12 mouse cellular contexts compared by ENCODE assay signal in genomic region chr5:111243447-111244040, GRCm38 (mm10).
A peak's percentile ranks its signal among the peaks of the same experiment; 100 is the strongest.
DNase-seq lines count a peak whose midpoint lies in the region; ATAC-seq lines count a peak whose summit lies in the region.
"Had no signal": no experiment of that assay in that cellular context is flagged by ENCODE, and none has a peak within 500 bp of the region (broad histone marks: within the 10 kb centered on the region; RNA-seq: fewer than 3 reads in every experiment).

No protein-coding gene starts in this region.

- 13% methylated on average over 14 of the region's 14 CpGs for WGBS in embryonic facial prominence, embryonic 11.5 days
- 22% methylated on average over 14 of the region's 14 CpGs for WGBS in hindbrain, embryonic 15.5 days
- 16% methylated on average over 14 of the region's 14 CpGs for WGBS in midbrain, embryonic 15.5 days

- no peaks in the 10 kb centered on the region for H3K27me3 ChIP-seq in embryonic facial prominence, embryonic 11.5 days (ENCODE audit: control insufficient read depth, insufficient read depth, low read length)
- H3K27me3 ChIP-seq in hindbrain, embryonic 15.5 days, result no peaks in the 10 kb centered on the region
- no peaks in the 10 kb centered on the region for H3K27me3 ChIP-seq in midbrain, embryonic 15.5 days (replicated peaks)
- H3K27me3 ChIP-seq: neural tube, embryonic 13.5 days had no signal

- peak; percentile 54 for DNase-seq in kidney, postnatal 10 days
- DNase-seq in kidney, adult 11 months, result no peak
- DNase-seq in embryonic facial prominence, embryonic 11.5 days (ENCODE audit: low spot score), result peak; percentile 75
- DNase-seq in right cerebral cortex, postnatal 36 days (ENCODE audit: low spot score in 2 of 2), result no peak
- no peak for DNase-seq in left cerebral cortex, adult 11 months (ENCODE audit: low spot score)
- DNase-seq: heart, adult 2 months; liver, postnatal 0 days; thymus, adult 2 months had no signal

- peaks cover 3% of the 10 kb centered on the region; the same call in 1 of the 2 replicates for H3K4me1 ChIP-seq in embryonic facial prominence, embryonic 11.5 days (ENCODE audit: control insufficient read depth, insufficient read depth, low read length)
- H3K4me1 ChIP-seq in hindbrain, embryonic 15.5 days (replicated peaks), result peaks cover 19% of the 10 kb centered on the region
- H3K4me1 ChIP-seq in midbrain, embryonic 15.5 days, result peaks cover 26% of the 10 kb centered on the region

- ATAC-seq in embryonic facial prominence, embryonic 11.5 days (replicated peaks; ENCODE audit: insufficient number of reproducible peaks, low FRiP score, low TSS enrichment, low read depth), result no peak
- ATAC-seq in hindbrain, embryonic 15.5 days (ENCODE audit: low FRiP score, low read depth), result 0 out of 2 replicates have a peak, but pooled peaks have one; percentile 43
- peak; percentile 55; the same call in 1 of the 2 replicates for ATAC-seq in midbrain, embryonic 15.5 days (replicated peaks)
- ATAC-seq: liver, postnatal 0 days had no signal

- no peak overlapping the region for H3K27ac ChIP-seq in embryonic facial prominence, embryonic 11.5 days (replicated peaks; ENCODE audit: low read depth, low read length)
- H3K27ac ChIP-seq in hindbrain, embryonic 15.5 days (replicated peaks), result peak overlapping the region; percentile 40
- peak overlapping the region; percentile 31 for H3K27ac ChIP-seq in midbrain, embryonic 15.5 days
- H3K27ac ChIP-seq: heart, adult 2 months; left cerebral cortex, adult 2 months; neural tube, embryonic 13.5 days had no signal

- H3K36me3 ChIP-seq in embryonic facial prominence, embryonic 11.5 days (replicated peaks; ENCODE audit: control insufficient read depth, insufficient read depth, low read depth, low read length), result no peaks in the 10 kb centered on the region; the same call in 1 of the 2 replicates
- peaks cover 3% of the 10 kb centered on the region; the same call in 1 of the 2 replicates for H3K36me3 ChIP-seq in hindbrain, embryonic 15.5 days
- no peaks in the 10 kb centered on the region for H3K36me3 ChIP-seq in midbrain, embryonic 15.5 days (replicated peaks)

- H3K9me3 ChIP-seq in embryonic facial prominence, embryonic 11.5 days (replicated peaks; ENCODE audit: control insufficient read depth, low read length), result no peaks in the 10 kb centered on the region
- H3K9me3 ChIP-seq in hindbrain, embryonic 15.5 days, result no peaks in the 10 kb centered on the region
- H3K9me3 ChIP-seq in midbrain, embryonic 15.5 days, result no peaks in the 10 kb centered on the region
- H3K9me3 ChIP-seq: neural tube, embryonic 13.5 days had no signal

- no peak overlapping the region for H3K4me3 ChIP-seq in embryonic facial prominence, embryonic 11.5 days (ENCODE audit: low read depth, low read length)
- H3K4me3 ChIP-seq in hindbrain, embryonic 15.5 days, result no peak overlapping the region
- H3K4me3 ChIP-seq in midbrain, embryonic 15.5 days, result no peak overlapping the region
- H3K4me3 ChIP-seq: heart, adult 2 months; left cerebral cortex, adult 2 months; neural tube, embryonic 13.5 days had no signal

- no peak overlapping the region for H3K9ac ChIP-seq in embryonic facial prominence, embryonic 11.5 days (replicated peaks; ENCODE audit: low read length)
- no peak overlapping the region for H3K9ac ChIP-seq in hindbrain, embryonic 15.5 days
- H3K9ac ChIP-seq in midbrain, embryonic 15.5 days, result no peak overlapping the region
- H3K9ac ChIP-seq: liver, postnatal 0 days; neural tube, embryonic 13.5 days had no signal

- no peak overlapping the region for H3K4me2 ChIP-seq in embryonic facial prominence, embryonic 11.5 days (ENCODE audit: low read depth, low read length)
- H3K4me2 ChIP-seq in hindbrain, embryonic 15.5 days, result no peak overlapping the region
- H3K4me2 ChIP-seq in midbrain, embryonic 15.5 days, result no peak overlapping the region
- H3K4me2 ChIP-seq: neural tube, embryonic 13.5 days had no signal

Comparison
In these comparisons a context has a peak if more than half of its experiments do, and no peak if none do; other contexts are left out.
1. DNase-seq: peak in kidney, postnatal 10 days (single experiment) and embryonic facial prominence, embryonic 11.5 days (single experiment); none in kidney, adult 11 months (single experiment), right cerebral cortex, postnatal 36 days (0 of 2) and left cerebral cortex, adult 11 months (single experiment).